Mouse (Mus musculus): Measurements from ENCODE around the gene 4930539E08Rik. TPM values are rescaled to one million over a fixed set of nuclear protein-coding genes. Genes with fewer than 3 reads are reported as not detected.

Gene 4930539E08Rik
- polyA plus RNA-seq, 1 experiment from 2014 or later: 1.9 TPM

GRCm38 (mm10) chr17:28926866-28927635 is 11.9 kb upstream of the 4930539E08Rik start:
- WGBS: 51% methylated on average over 15 of the region's 15 CpGs
- Histone ChIP-seq H3K4me1 (replicated peaks) (peaks cover 9% of the 10 kb centered on the region), H3K4me3 (no peak overlapping the region)

GRCm38 (mm10) chr17:28926380-28926779 is 11.3 kb upstream of the 4930539E08Rik start:
- peaks cover 9% of the 10 kb centered on the region for H3K4me1 ChIP-seq (replicated peaks)
- H3K4me2 ChIP-seq: no peak overlapping the region
- H3K27ac ChIP-seq (replicated peaks): no peak overlapping the region
- ATAC-seq (ENCODE audit: low FRiP score, low read depth): no peak
- H3K4me3 ChIP-seq: no peak overlapping the region
- 13% methylated on average over 13 of the region's 13 CpGs for WGBS
- H3K27me3 ChIP-seq: no peaks in the 10 kb centered on the region
- no peak overlapping the region for H3K9ac ChIP-seq
- no peaks in the 10 kb centered on the region for H3K36me3 ChIP-seq
- no peaks in the 10 kb centered on the region for H3K9me3 ChIP-seq

More at GRCm38 (mm10) chr17:28926866-28927635, 11.9 kb upstream of the 4930539E08Rik start:
- ATAC-seq (ENCODE audit: low FRiP score, low read depth): peak; percentile 35; the same call in 1 of the 2 replicates
- H3K36me3 ChIP-seq: no peaks in the 10 kb centered on the region
- H3K27me3 ChIP-seq: no peaks in the 10 kb centered on the region
- no peak overlapping the region for H3K4me2 ChIP-seq
- H3K27ac ChIP-seq (replicated peaks): no peak overlapping the region
- H3K9me3 ChIP-seq: no peaks in the 10 kb centered on the region
- H3K9ac ChIP-seq: no peak overlapping the region

GRCm38 (mm10) chr17:28924957-28925595 is 10.0 kb upstream of the 4930539E08Rik start:
- 82% methylated on average over 8 of the region's 8 CpGs for WGBS
- no peaks in the 10 kb centered on the region for H3K9me3 ChIP-seq
- no peak overlapping the region for H3K4me3 ChIP-seq

GRCm38 (mm10) chr17:28922096-28922495 is 7.0 kb upstream of the 4930539E08Rik start:
- Histone ChIP-seq H3K9me3 (no peaks in the 10 kb centered on the region), H3K36me3 (no peaks in the 10 kb centered on the region), H3K4me1 (replicated peaks) (no peaks in the 10 kb centered on the region), H3K9ac (no peak overlapping the region), H3K4me2 (no peak overlapping the region), H3K27ac (replicated peaks) (no peak overlapping the region), H3K4me3 (no peak overlapping the region), H3K27me3 (no peaks in the 10 kb centered on the region)
- no peak for ATAC-seq (ENCODE audit: low FRiP score, low read depth)
- 77% methylated on average over 6 of the region's 6 CpGs for WGBS

More at GRCm38 (mm10) chr17:28924957-28925595, 10.0 kb upstream of the 4930539E08Rik start:
- Histone ChIP-seq H3K27me3 (no peaks in the 10 kb centered on the region), H3K9ac (no peak overlapping the region), H3K27ac (replicated peaks) (no peak overlapping the region), H3K4me2 (no peak overlapping the region), H3K4me1 (replicated peaks) (peaks cover under 1% of the 10 kb centered on the region), H3K36me3 (no peaks in the 10 kb centered on the region)
- ATAC-seq (ENCODE audit: low FRiP score, low read depth): no peak

- Histone ChIP-seq H3K27ac (replicated peaks) (no peak overlapping the region), H3K4me2 (no peak overlapping the region), H3K36me3 (no peaks in the 10 kb centered on the region), H3K4me3 (no peak overlapping the region), H3K4me1 (replicated peaks) (no peaks in the 10 kb centered on the region), H3K27me3 (no peaks in the 10 kb centered on the region), H3K9ac (no peak overlapping the region), H3K9me3 (no peaks in the 10 kb centered on the region)
- 72% methylated on average over 8 of the region's 8 CpGs for WGBS
- ATAC-seq (ENCODE audit: low FRiP score, low read depth): no peak
Observed at GRCm38 (mm10) chr17:28921086-28921485, 6.0 kb upstream of the 4930539E08Rik start.

GRCm38 (mm10) chr17:28916520-28916919 is 1.4 kb upstream of the 4930539E08Rik start:
- Histone ChIP-seq H3K27ac (replicated peaks) (no peak overlapping the region), H3K4me1 (replicated peaks) (no peaks in the 10 kb centered on the region), H3K27me3 (no peaks in the 10 kb centered on the region), H3K9me3 (no peaks in the 10 kb centered on the region), H3K4me2 (no peak overlapping the region), H3K4me3 (no peak overlapping the region), H3K36me3 (no peaks in the 10 kb centered on the region), H3K9ac (no peak overlapping the region)
- WGBS: 100% methylated on average over 1 of the region's 1 CpGs
- ATAC-seq (ENCODE audit: low FRiP score, low read depth): no peak

- no peak for ATAC-seq (ENCODE audit: low FRiP score, low read depth)
- Histone ChIP-seq H3K36me3 (no peaks in the 10 kb centered on the region), H3K4me3 (no peak overlapping the region), H3K27ac (replicated peaks) (no peak overlapping the region), H3K4me2 (no peak overlapping the region), H3K4me1 (replicated peaks) (peaks cover 6% of the 10 kb centered on the region; the same call in 1 of the 2 replicates), H3K9me3 (no peaks in the 10 kb centered on the region), H3K9ac (no peak overlapping the region), H3K27me3 (peaks cover 7% of the 10 kb centered on the region; the same call in 1 of the 2 replicates)
- WGBS: 83% methylated on average over 6 of the region's 6 CpGs
Observed at GRCm38 (mm10) chr17:28913940-28914339, 1.2 kb downstream of the 4930539E08Rik start.

GRCm38 (mm10) chr17:28913200-28913599 is 1.9 kb downstream of the 4930539E08Rik start:
- ATAC-seq (ENCODE audit: low FRiP score, low read depth): no peak
- no peaks in the 10 kb centered on the region for H3K36me3 ChIP-seq
- no peaks in the 10 kb centered on the region for H3K9me3 ChIP-seq
- 78% methylated on average over 5 of the region's 5 CpGs for WGBS
- no peak overlapping the region for H3K4me2 ChIP-seq
- no peak overlapping the region for H3K4me3 ChIP-seq
- no peak overlapping the region for H3K27ac ChIP-seq (replicated peaks)
- H3K4me1 ChIP-seq (replicated peaks): peaks cover 6% of the 10 kb centered on the region; the same call in 1 of the 2 replicates
- no peak overlapping the region for H3K9ac ChIP-seq
- H3K27me3 ChIP-seq: peaks cover 7% of the 10 kb centered on the region; the same call in 1 of the 2 replicates

GRCm38 (mm10) chr17:28910139-28910538 is 5.0 kb downstream of the 4930539E08Rik start:
- peaks cover 7% of the 10 kb centered on the region; the same call in 1 of the 2 replicates for H3K27me3 ChIP-seq
- no peak overlapping the region for H3K4me3 ChIP-seq
- H3K4me2 ChIP-seq: no peak overlapping the region
- H3K9me3 ChIP-seq: no peaks in the 10 kb centered on the region
- H3K36me3 ChIP-seq: no peaks in the 10 kb centered on the region
- no peak for ATAC-seq (ENCODE audit: low FRiP score, low read depth)
- H3K4me1 ChIP-seq (replicated peaks): peaks cover 11% of the 10 kb centered on the region
- H3K9ac ChIP-seq: no peak overlapping the region
- WGBS: 30% methylated on average over 7 of the region's 7 CpGs
- H3K27ac ChIP-seq (replicated peaks): no peak overlapping the region

- Histone ChIP-seq H3K4me3 (0 out of 2 replicates have a peak overlapping the region, but pooled peaks have one; percentile 12), H3K9ac (no peak overlapping the region), H3K9me3 (no peaks in the 10 kb centered on the region), H3K36me3 (no peaks in the 10 kb centered on the region), H3K27me3 (peaks cover 7% of the 10 kb centered on the region; the same call in 1 of the 2 replicates), H3K4me2 (peak overlapping the region; percentile 43), H3K4me1 (replicated peaks) (peaks cover 19% of the 10 kb centered on the region), H3K27ac (replicated peaks) (no peak overlapping the region)
- 7% methylated on average over 29 of the region's 29 CpGs for WGBS
- ATAC-seq (ENCODE audit: low FRiP score, low read depth): no peak
Observed at GRCm38 (mm10) chr17:28909252-28909941, 5.7 kb downstream of the 4930539E08Rik start.

GRCm38 (mm10) chr17:28907959-28908358 is 7.2 kb downstream of the 4930539E08Rik start:
- Histone ChIP-seq H3K9me3 (no peaks in the 10 kb centered on the region), H3K4me1 (replicated peaks) (peaks cover 23% of the 10 kb centered on the region), H3K27me3 (peaks cover 7% of the 10 kb centered on the region; the same call in 1 of the 2 replicates), H3K9ac (no peak overlapping the region), H3K27ac (replicated peaks) (no peak overlapping the region), H3K4me2 (no peak overlapping the region), H3K4me3 (no peak overlapping the region), H3K36me3 (no peaks in the 10 kb centered on the region)
- no peak for ATAC-seq (ENCODE audit: low FRiP score, low read depth)
- 49% methylated on average over 7 of the region's 7 CpGs for WGBS
